Mouse (Mus musculus) adrenal gland, postnatal 36 days (tissue): Measurements from ENCODE around the gene Ank3. TPM values are rescaled to one million over a fixed set of nuclear protein-coding genes. Genes with fewer than 3 reads are reported as not detected.

ENCODE experiments used
- DNase-seq, 2 experiments: peaks; one replicate each; pipeline ENCODE4 v3.0.0; 2021; ENCODE audit warnings: mixed read lengths in 1 of 2
- total RNA-seq, 2 experiments: library from RNA; stranded (reverse); gene quantifications; 2 replicates each; pipeline ENCODE4 v1.2.3; 2021

Gene Ank3
- total RNA-seq, 2 experiments from 2014 or later: 10.4 to 13.6 TPM

GRCm38 (mm10) chr10:70066497-70067168, 668.1 kb downstream of the Ank3 start:
- DNase-seq: no peak

- DNase-seq: no peak
These were observed 668.9 kb downstream of the Ank3 start for GRCm38 (mm10) chr10:70067169-70068115.

GRCm38 (mm10) chr10:70069321-70069720, 670.7 kb downstream of the Ank3 start:
- no peak for DNase-seq

GRCm38 (mm10) chr10:70071334-70071733, 672.8 kb downstream of the Ank3 start:
- DNase-seq: no peak

Other genes starting within 250 kb of the Ank3 start
- gene Rhobtb1, start 247.3 kb upstream of the Ank3 start, total RNA-seq: 10 to 100 TPM in 1 of 2 experiments, 1 to 10 TPM in 1; 7.5 to 11.1 TPM
- 1 to 10 TPM; 1.2 to 2.8 TPM for gene A930033H14Rik, start 185.7 kb upstream of the Ank3 start, total RNA-seq
- 10 to 100 TPM; 12.6 to 12.9 TPM for gene Cdk1, start 45.8 kb upstream of the Ank3 start, total RNA-seq